Mouse (Mus musculus): ENCODE data around the gene Plppr4. TPM values are rescaled to one million over a fixed set of nuclear protein-coding genes. Genes with fewer than 3 reads are reported as not detected.

Gene Plppr4
- polyA plus RNA-seq, 1 experiment from 2014 or later, result 5.9 TPM

- H3K4me1 ChIP-seq (ENCODE audit: control insufficient read depth, insufficient read depth, low read length), result no peaks in the 10 kb centered on the region
- no peaks in the 10 kb centered on the region for H3K9me3 ChIP-seq (replicated peaks; ENCODE audit: control insufficient read depth, low read length)
- DNase-seq (ENCODE audit: low spot score) (no peak), ATAC-seq (no peak)
- 90% methylated on average over 10 of the region's 10 CpGs for WGBS
- no peak overlapping the region for H3K4me2 ChIP-seq (ENCODE audit: low read length)
- H3K9ac ChIP-seq (ENCODE audit: low read length), result no peak overlapping the region
- no peaks in the 10 kb centered on the region for H3K27me3 ChIP-seq (replicated peaks; ENCODE audit: control insufficient read depth, insufficient read depth, low read length)
- no peak overlapping the region for H3K4me3 ChIP-seq (ENCODE audit: low read depth, low read length)
- no peak overlapping the region for H3K27ac ChIP-seq (ENCODE audit: low read depth, low read length)
- H3K36me3 ChIP-seq (ENCODE audit: control insufficient read depth, insufficient read depth, low read length), result no peaks in the 10 kb centered on the region
Measured at GRCm38 (mm10) chr3:117331502-117331901, 29.2 kb downstream of the Plppr4 start.

GRCm38 (mm10) chr3:117329485-117329884 lies 31.2 kb downstream of the Plppr4 start:
- 57% methylated on average over 6 of the region's 6 CpGs for WGBS
- no peak overlapping the region for H3K4me3 ChIP-seq (ENCODE audit: low read depth, low read length)
- no peaks in the 10 kb centered on the region for H3K36me3 ChIP-seq (ENCODE audit: control insufficient read depth, insufficient read depth, low read length)
- no peak overlapping the region for H3K27ac ChIP-seq (ENCODE audit: low read depth, low read length)
- no peaks in the 10 kb centered on the region for H3K4me1 ChIP-seq (ENCODE audit: control insufficient read depth, insufficient read depth, low read length)
- H3K9ac ChIP-seq (ENCODE audit: low read length), result no peak overlapping the region
- no peaks in the 10 kb centered on the region for H3K27me3 ChIP-seq (replicated peaks; ENCODE audit: control insufficient read depth, insufficient read depth, low read length)
- ATAC-seq (no peak), DNase-seq (ENCODE audit: low spot score) (no peak)
- no peaks in the 10 kb centered on the region for H3K9me3 ChIP-seq (replicated peaks; ENCODE audit: control insufficient read depth, low read length)
- H3K4me2 ChIP-seq (ENCODE audit: low read length), result no peak overlapping the region

- no peak for ATAC-seq
- Histone ChIP-seq H3K27me3 (replicated peaks; ENCODE audit: control insufficient read depth, insufficient read depth, low read length) (no peaks in the 10 kb centered on the region), H3K9ac (ENCODE audit: low read length) (no peak overlapping the region), H3K4me1 (ENCODE audit: control insufficient read depth, insufficient read depth, low read length) (no peaks in the 10 kb centered on the region), H3K4me2 (ENCODE audit: low read length) (no peak overlapping the region), H3K9me3 (replicated peaks; ENCODE audit: control insufficient read depth, low read length) (no peaks in the 10 kb centered on the region), H3K4me3 (ENCODE audit: low read depth, low read length) (no peak overlapping the region), H3K27ac (ENCODE audit: low read depth, low read length) (no peak overlapping the region), H3K36me3 (ENCODE audit: control insufficient read depth, insufficient read depth, low read length) (no peaks in the 10 kb centered on the region)
- WGBS, result 93% methylated on average over 5 of the region's 5 CpGs
- no peak for DNase-seq (ENCODE audit: low spot score)
Measured at GRCm38 (mm10) chr3:117326551-117326950, 34.1 kb downstream of the Plppr4 start.

- WGBS, result 89% methylated on average over 3 of the region's 3 CpGs
Measured at GRCm38 (mm10) chr3:117319671-117320070, 41.0 kb downstream of the Plppr4 start.

GRCm38 (mm10) chr3:117313339-117313738 lies 47.3 kb downstream of the Plppr4 start:
- Histone ChIP-seq H3K27ac (ENCODE audit: low read depth, low read length) (no peak overlapping the region), H3K9me3 (replicated peaks; ENCODE audit: control insufficient read depth, low read length) (no peaks in the 10 kb centered on the region), H3K4me1 (ENCODE audit: control insufficient read depth, insufficient read depth, low read length) (no peaks in the 10 kb centered on the region), H3K9ac (ENCODE audit: low read length) (no peak overlapping the region), H3K36me3 (ENCODE audit: control insufficient read depth, insufficient read depth, low read length) (no peaks in the 10 kb centered on the region), H3K4me3 (ENCODE audit: low read depth, low read length) (no peak overlapping the region), H3K4me2 (ENCODE audit: low read length) (no peak overlapping the region), H3K27me3 (replicated peaks; ENCODE audit: control insufficient read depth, insufficient read depth, low read length) (no peaks in the 10 kb centered on the region)
- no peak for DNase-seq (ENCODE audit: low spot score)
- WGBS, result 88% methylated on average over 4 of the region's 4 CpGs
- ATAC-seq, result no peak

More at GRCm38 (mm10) chr3:117319671-117320070, 41.0 kb downstream of the Plppr4 start:
- H3K9ac ChIP-seq (ENCODE audit: low read length), result no peak overlapping the region
- H3K9me3 ChIP-seq (replicated peaks; ENCODE audit: control insufficient read depth, low read length), result no peaks in the 10 kb centered on the region
- H3K27ac ChIP-seq (ENCODE audit: low read depth, low read length), result no peak overlapping the region
- no peak overlapping the region for H3K4me2 ChIP-seq (ENCODE audit: low read length)
- no peak overlapping the region for H3K4me3 ChIP-seq (ENCODE audit: low read depth, low read length)
- H3K36me3 ChIP-seq (ENCODE audit: control insufficient read depth, insufficient read depth, low read length), result no peaks in the 10 kb centered on the region
- no peaks in the 10 kb centered on the region for H3K27me3 ChIP-seq (replicated peaks; ENCODE audit: control insufficient read depth, insufficient read depth, low read length)
- no peaks in the 10 kb centered on the region for H3K4me1 ChIP-seq (ENCODE audit: control insufficient read depth, insufficient read depth, low read length)
- DNase-seq (ENCODE audit: low spot score) (no peak), ATAC-seq (no peak)

GRCm38 (mm10) chr3:117312097-117312496 lies 48.6 kb downstream of the Plppr4 start:
- Histone ChIP-seq H3K36me3 (ENCODE audit: control insufficient read depth, insufficient read depth, low read length) (no peaks in the 10 kb centered on the region), H3K9me3 (replicated peaks; ENCODE audit: control insufficient read depth, low read length) (no peaks in the 10 kb centered on the region), H3K27me3 (replicated peaks; ENCODE audit: control insufficient read depth, insufficient read depth, low read length) (no peaks in the 10 kb centered on the region), H3K4me2 (ENCODE audit: low read length) (no peak overlapping the region), H3K9ac (ENCODE audit: low read length) (no peak overlapping the region), H3K4me1 (ENCODE audit: control insufficient read depth, insufficient read depth, low read length) (no peaks in the 10 kb centered on the region), H3K27ac (ENCODE audit: low read depth, low read length) (no peak overlapping the region), H3K4me3 (ENCODE audit: low read depth, low read length) (no peak overlapping the region)
- 92% methylated on average over 7 of the region's 7 CpGs for WGBS
- no peak for DNase-seq (ENCODE audit: low spot score)
- ATAC-seq, result no peak

GRCm38 (mm10) chr3:117310801-117311368 lies 49.8 kb downstream of the Plppr4 start:
- 89% methylated on average over 2 of the region's 2 CpGs for WGBS
- H3K36me3 ChIP-seq (ENCODE audit: control insufficient read depth, insufficient read depth, low read length), result no peaks in the 10 kb centered on the region
- H3K4me1 ChIP-seq (ENCODE audit: control insufficient read depth, insufficient read depth, low read length), result no peaks in the 10 kb centered on the region
- H3K4me2 ChIP-seq (ENCODE audit: low read length), result no peak overlapping the region
- no peaks in the 10 kb centered on the region for H3K27me3 ChIP-seq (replicated peaks; ENCODE audit: control insufficient read depth, insufficient read depth, low read length)
- no peak overlapping the region for H3K4me3 ChIP-seq (ENCODE audit: low read depth, low read length)
- ATAC-seq (no peak), DNase-seq (ENCODE audit: low spot score) (no peak)
- H3K9me3 ChIP-seq (replicated peaks; ENCODE audit: control insufficient read depth, low read length), result no peaks in the 10 kb centered on the region
- H3K27ac ChIP-seq (ENCODE audit: low read depth, low read length), result no peak overlapping the region
- H3K9ac ChIP-seq (ENCODE audit: low read length), result no peak overlapping the region

GRCm38 (mm10) chr3:117309580-117309910 lies 51.1 kb downstream of the Plppr4 start:
- DNase-seq (ENCODE audit: low spot score) (no peak), ATAC-seq (no peak)
- H3K4me1 ChIP-seq (ENCODE audit: control insufficient read depth, insufficient read depth, low read length), result no peaks in the 10 kb centered on the region
- no peak overlapping the region for H3K4me3 ChIP-seq (ENCODE audit: low read depth, low read length)
- H3K27ac ChIP-seq (ENCODE audit: low read depth, low read length), result no peak overlapping the region
- H3K9me3 ChIP-seq (replicated peaks; ENCODE audit: control insufficient read depth, low read length), result no peaks in the 10 kb centered on the region
- no peaks in the 10 kb centered on the region for H3K27me3 ChIP-seq (replicated peaks; ENCODE audit: control insufficient read depth, insufficient read depth, low read length)
- no peak overlapping the region for H3K9ac ChIP-seq (ENCODE audit: low read length)
- no peak overlapping the region for H3K4me2 ChIP-seq (ENCODE audit: low read length)
- 97% methylated on average over 3 of the region's 3 CpGs for WGBS
- no peaks in the 10 kb centered on the region for H3K36me3 ChIP-seq (ENCODE audit: control insufficient read depth, insufficient read depth, low read length)

- Histone ChIP-seq H3K9ac (ENCODE audit: low read length) (no peak overlapping the region), H3K4me3 (ENCODE audit: low read depth, low read length) (no peak overlapping the region), H3K9me3 (replicated peaks; ENCODE audit: control insufficient read depth, low read length) (no peaks in the 10 kb centered on the region), H3K27ac (ENCODE audit: low read depth, low read length) (no peak overlapping the region), H3K4me2 (ENCODE audit: low read length) (no peak overlapping the region), H3K36me3 (ENCODE audit: control insufficient read depth, insufficient read depth, low read length) (no peaks in the 10 kb centered on the region), H3K4me1 (ENCODE audit: control insufficient read depth, insufficient read depth, low read length) (no peaks in the 10 kb centered on the region), H3K27me3 (replicated peaks; ENCODE audit: control insufficient read depth, insufficient read depth, low read length) (no peaks in the 10 kb centered on the region)
- no peak for DNase-seq (ENCODE audit: low spot score)
- WGBS, result 91% methylated on average over 3 of the region's 3 CpGs
- ATAC-seq, result no peak
Measured at GRCm38 (mm10) chr3:117308895-117309579, 51.6 kb downstream of the Plppr4 start.
